Mouse (Mus musculus) lung, postnatal 25 days (tissue): ENCODE data around the gene Iqch.

Experiments used
- DNase-seq: peaks from one replicate; pipeline ENCODE4 v3.0.0; 2022; ENCODE audit warnings: low spot score

The Iqch gene

GRCm38 (mm10) chr9:63602043-63602939, at the start of gene Iqch, which contains the start of gene Aagab:
Gene Iqch (minus strand): TSS chr9:63602493.
Gene Aagab (plus strand): TSS chr9:63602660.
- DNase-seq = peak; percentile 95

- no peak for DNase-seq
Observed at GRCm38 (mm10) chr9:63651594-63651993, 49.3 kb upstream of the Iqch start.

- DNase-seq = no peak
Observed at GRCm38 (mm10) chr9:63650905-63651304, 48.6 kb upstream of the Iqch start.

- DNase-seq = no peak
Observed at GRCm38 (mm10) chr9:63649841-63650545, 47.7 kb upstream of the Iqch start.

GRCm38 (mm10) chr9:63648520-63648918, 46.2 kb upstream of the Iqch start:
- DNase-seq = no peak

- DNase-seq = no peak
Observed at GRCm38 (mm10) chr9:63647581-63648519, 45.6 kb upstream of the Iqch start.

- no peak for DNase-seq
Observed at GRCm38 (mm10) chr9:63645084-63645483, 42.8 kb upstream of the Iqch start.

GRCm38 (mm10) chr9:63644011-63644410, 41.7 kb upstream of the Iqch start:
- DNase-seq = no peak

GRCm38 (mm10) chr9:63641983-63642646, 39.8 kb upstream of the Iqch start:
- DNase-seq = peak; percentile 14

- no peak for DNase-seq
Observed at GRCm38 (mm10) chr9:63636113-63636512, 33.8 kb upstream of the Iqch start.

- no peak for DNase-seq
Observed at GRCm38 (mm10) chr9:63633334-63633733, 31.0 kb upstream of the Iqch start.

- peak; percentile 46 for DNase-seq
Observed at GRCm38 (mm10) chr9:63632924-63633323, 30.6 kb upstream of the Iqch start.

- no peak for DNase-seq
Observed at GRCm38 (mm10) chr9:63632045-63632444, 29.8 kb upstream of the Iqch start.

GRCm38 (mm10) chr9:63625090-63625756, 22.9 kb upstream of the Iqch start:
- no peak for DNase-seq

GRCm38 (mm10) chr9:63623895-63624569, 21.7 kb upstream of the Iqch start:
- no peak for DNase-seq

- no peak for DNase-seq
Observed at GRCm38 (mm10) chr9:63617967-63618366, 15.7 kb upstream of the Iqch start.

- DNase-seq = peak; percentile 31
Observed at GRCm38 (mm10) chr9:63614018-63614985, 12.0 kb upstream of the Iqch start.

GRCm38 (mm10) chr9:63613569-63613968, 11.3 kb upstream of the Iqch start:
- DNase-seq = no peak
